Mouse (Mus musculus) stomach, embryonic 16.5 days (tissue): ENCODE results near the gene Dennd5b. TPM values are rescaled to one million over a fixed set of nuclear protein-coding genes. Genes with fewer than 3 reads are reported as not detected.

Experiments used
- ATAC-seq: fragments of 200-750 bp; cut with Nextera tagmentation; 2 replicates; pipeline ENCODE4 v1.8.0; 2017; ENCODE audit warnings: moderate number of reproducible peaks, moderate TSS enrichment; ENCODE audit not compliant: insufficient read depth, low FRiP score
- H3K27ac ChIP-seq: fragments of 300-500 bp; sonication (generic); 2 replicates; pipeline ENCODE4 v1.5.1; 2014; ENCODE audit warnings: low read length
- H3K27me3 ChIP-seq: fragments of 300-500 bp; sonication (generic); 2 replicates; pipeline ENCODE4 v1.6.1; 2014; ENCODE audit warnings: low read length, control low read depth, mixed read lengths; ENCODE audit not compliant: control insufficient read depth, insufficient read depth
- H3K36me3 ChIP-seq: fragments of 300-500 bp; sonication (generic); 2 replicates; pipeline ENCODE4 v1.6.1; 2014; ENCODE audit warnings: low read length; ENCODE audit not compliant: control insufficient read depth, insufficient read depth
- H3K4me1 ChIP-seq: fragments of 300-500 bp; sonication (generic); 2 replicates; pipeline ENCODE4 v1.6.1; 2014; ENCODE audit warnings: low read length, control low read depth, mixed read lengths; ENCODE audit not compliant: control insufficient read depth, insufficient read depth
- H3K4me2 ChIP-seq: fragments of 300-500 bp; sonication (generic); 2 replicates; pipeline ENCODE4 v1.6.1; 2014; ENCODE audit warnings: low read depth, low read length, mixed read lengths
- H3K4me3 ChIP-seq: fragments of 300-500 bp; sonication (generic); replicated peaks from 2 replicates; pipeline ENCODE4 v1.5.1; 2014; ENCODE audit warnings: mild to moderate bottlenecking, low read length
- H3K9ac ChIP-seq: fragments of 300-500 bp; sonication (generic); 2 replicates; pipeline ENCODE4 v1.6.1; 2014; ENCODE audit warnings: low read length
- H3K9me3 ChIP-seq: fragments of 300-500 bp; sonication (generic); replicated peaks from 2 replicates; pipeline ENCODE4 v1.6.1; 2016; ENCODE audit warnings: low read length, control low read depth; ENCODE audit not compliant: control insufficient read depth
- WGBS: fragments of 180-500 bp; shearing (Covaris S2); extraction: QIAGEN DNeasy Blood & Tissue Kit; methylation state at CpG from one replicate; pipeline ENCODE4 v1.1.7; 2014; 5-methylcytosine and 5-hydroxymethylcytosine counted together
- polyA plus RNA-seq: library from polyadenylated mRNA; unstranded; fragments of >200 nt; fragmentation: Nextera tagmentation; extraction: Ambion mirVana; gene quantifications from 2 replicates; pipeline ENCODE4 v1.2.1, GENCODE M21; 2015

The Dennd5b gene
- polyA plus RNA-seq, 1 experiment from 2014 or later, result 4.5 TPM

DNA sequence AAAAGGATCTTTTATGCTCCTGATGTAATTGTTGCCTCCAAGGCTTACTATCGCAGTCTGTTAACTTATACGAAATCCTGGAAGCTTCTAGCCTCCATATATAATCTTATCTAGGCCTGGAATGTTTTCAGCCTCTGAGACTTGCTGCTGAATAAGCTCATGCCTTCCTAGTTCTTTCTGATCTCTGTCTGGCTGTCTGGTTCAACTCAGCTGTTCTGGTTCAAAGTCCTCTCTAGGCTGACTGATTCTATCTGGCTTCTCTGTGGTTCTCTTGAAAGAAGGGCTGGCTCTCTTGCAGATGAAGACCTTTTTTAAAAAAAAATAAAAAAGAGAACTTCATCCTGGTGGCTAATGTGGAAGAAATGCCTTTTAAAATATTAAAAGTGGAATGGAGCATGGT is 128.6 kb downstream of the Dennd5b start:
- Histone ChIP-seq H3K27ac (no peak overlapping the region), H3K4me1 (peaks cover 8% of the 10 kb centered on the region), H3K9ac (no peak overlapping the region), H3K4me3 (no peak overlapping the region), H3K36me3 (no peaks in the 10 kb centered on the region), H3K27me3 (no peaks in the 10 kb centered on the region), H3K9me3 (no peaks in the 10 kb centered on the region), H3K4me2 (no peak overlapping the region)
- no peak for ATAC-seq
- 34% methylated on average over 2 of the region's 2 CpGs for WGBS

- Histone ChIP-seq H3K27me3 (no peaks in the 10 kb centered on the region), H3K4me2 (no peak overlapping the region), H3K4me1 (peaks cover 8% of the 10 kb centered on the region), H3K9me3 (no peaks in the 10 kb centered on the region), H3K36me3 (no peaks in the 10 kb centered on the region), H3K4me3 (no peak overlapping the region), H3K27ac (no peak overlapping the region; the same call in 1 of the 2 replicates), H3K9ac (no peak overlapping the region)
- ATAC-seq, result no peak
- 24% methylated on average over 9 of the region's 9 CpGs for WGBS
Observed at GRCm38 (mm10) chr6:148972059-148972848, 129.2 kb downstream of the Dennd5b start.

- no peaks in the 10 kb centered on the region for H3K27me3 ChIP-seq
- peak overlapping the region; percentile 29; the same call in 1 of the 2 replicates for H3K4me2 ChIP-seq
- no peak overlapping the region for H3K4me3 ChIP-seq
- no peak for ATAC-seq
- H3K4me1 ChIP-seq, result peaks cover 8% of the 10 kb centered on the region
- H3K27ac ChIP-seq, result no peak overlapping the region; the same call in 1 of the 2 replicates
- 39% methylated on average over 9 of the region's 9 CpGs for WGBS
- no peaks in the 10 kb centered on the region for H3K9me3 ChIP-seq
- no peak overlapping the region; the same call in 1 of the 2 replicates for H3K9ac ChIP-seq
- H3K36me3 ChIP-seq, result no peaks in the 10 kb centered on the region
Observed at GRCm38 (mm10) chr6:148971385-148971940, 130.0 kb downstream of the Dennd5b start.

GRCm38 (mm10) chr6:148961285-148961684 is 140.2 kb downstream of the Dennd5b start:
- no peaks in the 10 kb centered on the region for H3K27me3 ChIP-seq
- peaks cover 3% of the 10 kb centered on the region; the same call in 1 of the 2 replicates for H3K4me1 ChIP-seq
- no peak overlapping the region for H3K4me3 ChIP-seq
- no peaks in the 10 kb centered on the region for H3K36me3 ChIP-seq
- no peak overlapping the region for H3K9ac ChIP-seq
- no peaks in the 10 kb centered on the region for H3K9me3 ChIP-seq
- no peak for ATAC-seq
- H3K27ac ChIP-seq, result no peak overlapping the region
- no peak overlapping the region for H3K4me2 ChIP-seq
- WGBS, result 15% methylated on average over 1 of the region's 1 CpGs

GRCm38 (mm10) chr6:148959540-148960238 is 141.8 kb downstream of the Dennd5b start:
- Histone ChIP-seq H3K27me3 (no peaks in the 10 kb centered on the region), H3K27ac (no peak overlapping the region), H3K4me2 (no peak overlapping the region), H3K9me3 (no peaks in the 10 kb centered on the region), H3K36me3 (no peaks in the 10 kb centered on the region), H3K9ac (no peak overlapping the region), H3K4me3 (no peak overlapping the region), H3K4me1 (peaks cover 3% of the 10 kb centered on the region; the same call in 1 of the 2 replicates)
- ATAC-seq, result no peak
- WGBS, result 37% methylated on average over 4 of the region's 4 CpGs

GRCm38 (mm10) chr6:148958712-148959111 is 142.8 kb downstream of the Dennd5b start:
- H3K4me3 ChIP-seq, result no peak overlapping the region
- 94% methylated on average over 1 of the region's 1 CpGs for WGBS
- no peaks in the 10 kb centered on the region for H3K36me3 ChIP-seq
- H3K4me2 ChIP-seq, result no peak overlapping the region
- H3K4me1 ChIP-seq, result peaks cover 3% of the 10 kb centered on the region; the same call in 1 of the 2 replicates
- no peaks in the 10 kb centered on the region for H3K9me3 ChIP-seq
- no peak overlapping the region for H3K27ac ChIP-seq
- ATAC-seq, result no peak
- H3K27me3 ChIP-seq, result no peaks in the 10 kb centered on the region
- no peak overlapping the region for H3K9ac ChIP-seq

DNA sequence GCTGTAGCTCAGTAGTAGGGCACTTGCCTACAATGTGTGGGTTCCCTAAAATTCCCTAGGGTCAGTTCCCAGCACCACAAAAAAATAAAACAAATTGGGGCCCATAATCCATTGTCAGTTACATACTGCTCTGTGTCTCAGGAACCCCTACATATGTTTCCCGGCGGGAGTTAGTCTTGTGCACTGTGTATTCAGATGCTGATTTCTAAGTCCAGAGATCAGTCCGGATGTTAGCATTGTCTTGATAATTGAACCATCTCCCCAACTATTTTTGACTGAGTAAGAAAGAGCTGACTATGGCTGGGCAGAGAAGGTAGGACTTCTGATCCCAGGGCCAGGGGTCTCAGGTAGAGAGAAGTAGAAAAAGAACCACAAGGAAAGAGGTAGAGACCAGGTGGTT is 144.4 kb downstream of the Dennd5b start:
- ATAC-seq, result no peak
- H3K4me1 ChIP-seq, result peaks cover 3% of the 10 kb centered on the region; the same call in 1 of the 2 replicates
- no peak overlapping the region for H3K4me3 ChIP-seq
- H3K27me3 ChIP-seq, result no peaks in the 10 kb centered on the region
- WGBS, result 94% methylated on average over 3 of the region's 3 CpGs
- H3K27ac ChIP-seq, result no peak overlapping the region
- no peaks in the 10 kb centered on the region for H3K9me3 ChIP-seq
- no peaks in the 10 kb centered on the region for H3K36me3 ChIP-seq
- no peak overlapping the region for H3K9ac ChIP-seq
- no peak overlapping the region for H3K4me2 ChIP-seq

- Histone ChIP-seq H3K4me2 (no peak overlapping the region), H3K4me3 (no peak overlapping the region), H3K9ac (no peak overlapping the region), H3K9me3 (no peaks in the 10 kb centered on the region), H3K27ac (no peak overlapping the region), H3K36me3 (no peaks in the 10 kb centered on the region), H3K27me3 (no peaks in the 10 kb centered on the region), H3K4me1 (peaks cover 3% of the 10 kb centered on the region; the same call in 1 of the 2 replicates)
- ATAC-seq, result no peak
Observed at GRCm38 (mm10) chr6:148955641-148956420, 145.6 kb downstream of the Dennd5b start.
